Mouse (Mus musculus): Measurements from ENCODE around the gene Iapp.

GRCm38 (mm10) chr6:142298098-142298497 lies at the start of gene Iapp:
- TF ChIP-seq ZNF384 (IDR thresholded peaks at IDR 0.05; ENCODE audit: low read depth, low read length) (no peak), HCFC1 (IDR thresholded peaks at IDR 0.05; ENCODE audit: borderline replicate concordance, insufficient read depth, low read length) (no peak)
